Mouse (Mus musculus) gastrocnemius, postnatal 14 days (tissue): ENCODE measurements around the gene Olfr332. TPM values are rescaled to one million over a fixed set of nuclear protein-coding genes. Genes with fewer than 3 reads are reported as not detected.
"Not testable (repeated sequence)": the region's sequence is repeated elsewhere in the genome, so short reads cannot be mapped to it uniquely, and the experiment has no call there.

Experiments
- DNase-seq: peaks from one replicate; pipeline ENCODE4 v3.0.0; 2021; ENCODE audit warnings: mixed read lengths
- intact Hi-C: fragments of 180-260 bp; cut with DNase I; formaldehyde crosslinking; loops from one replicate; pipeline ENCODE4 v1.15.1; 2025; ENCODE audit warnings: low total_unique reads
- long read RNA-seq, 2 experiments: library from polyadenylated mRNA; stranded (forward); transcript quantifications; one replicate each; pipeline ENCODE4 v2.0.0; 2021
- total RNA-seq, 2 experiments: library from RNA; stranded (reverse); gene quantifications; 2 replicates each; pipeline ENCODE4 v1.2.3; 2021

Gene Olfr332
- total RNA-seq: not detected
- long read RNA-seq, experiment 1: 0 reads
- long read RNA-seq, experiment 2: 0 reads

- no peak for DNase-seq
- intact Hi-C loops: no loop called here
Measured at GRCm38 (mm10) chr11:58492455-58492854, at the start of gene Olfr332. Gene Olfr332 (minus strand): TSS chr11:58492555.

GRCm38 (mm10) chr11:58534736-58535135 is 42.4 kb upstream of the Olfr332 start, which contains the start of gene Olfr330:
Gene Olfr330 (minus strand): TSS chr11:58534836.
- DNase-seq, intact Hi-C loops: not testable (repeated sequence)

- DNase-seq: peak; percentile 12
- intact Hi-C loops: not testable (repeated sequence)
Measured at GRCm38 (mm10) chr11:58519756-58520155, 27.4 kb upstream of the Olfr332 start.

- intact Hi-C loops: not testable (repeated sequence)
- peak; percentile 78 for DNase-seq
Measured at GRCm38 (mm10) chr11:58518916-58519315, 26.6 kb upstream of the Olfr332 start.

GRCm38 (mm10) chr11:58509058-58509457 is 16.7 kb upstream of the Olfr332 start:
- intact Hi-C loops: not testable (repeated sequence)

GRCm38 (mm10) chr11:58502472-58502871 is 10.1 kb upstream of the Olfr332 start, which contains the start of gene Olfr331:
Gene Olfr331 (minus strand): TSS chr11:58502572.
- intact Hi-C loops, DNase-seq: not testable (repeated sequence)

More at GRCm38 (mm10) chr11:58509058-58509457, 16.7 kb upstream of the Olfr332 start:
- DNase-seq: not testable (repeated sequence)

GRCm38 (mm10) chr11:58499290-58499689 is 6.9 kb upstream of the Olfr332 start:
- DNase-seq: no peak
- intact Hi-C loops: no loop called here

GRCm38 (mm10) chr11:58498761-58499160 is 6.4 kb upstream of the Olfr332 start:
- no peak for DNase-seq
- intact Hi-C loops: no loop called here

- intact Hi-C loops: no loop called here
- DNase-seq: no peak
Measured at GRCm38 (mm10) chr11:58462170-58462569, 30.2 kb downstream of the Olfr332 start, which contains the start of gene Olfr30. Gene Olfr30 (minus strand): TSS chr11:58462270.

GRCm38 (mm10) chr11:58453592-58453991 is 38.8 kb downstream of the Olfr332 start:
- no peak for DNase-seq
- intact Hi-C loops: no loop called here

- no peak for DNase-seq
- intact Hi-C loops: no loop called here
Measured at GRCm38 (mm10) chr11:58452759-58453158, 39.6 kb downstream of the Olfr332 start, which contains the start of gene Lypd9. Gene Lypd9 (minus strand): TSS chr11:58452923.

Other genes with a start within 250 kb of the Olfr332 start
- not detected for gene 4930438A08Rik, start 217.8 kb downstream of the Olfr332 start, total RNA-seq
- gene Zfp692, start 185.5 kb downstream of the Olfr332 start, total RNA-seq: 1 to 10 TPM; 2.7 to 3.4 TPM
- gene Zfp672, start 162.2 kb downstream of the Olfr332 start, total RNA-seq: 10 to 100 TPM; 43.0 to 45.1 TPM
- gene Sh3bp5l, start 161.8 kb downstream of the Olfr332 start, total RNA-seq: 10 to 100 TPM; 22.9 to 26.2 TPM
- not detected for gene Lypd8, start 113.5 kb downstream of the Olfr332 start, total RNA-seq
- not detected for gene 1810065E05Rik, start 71.4 kb downstream of the Olfr332 start, total RNA-seq
- gene Gm12253, start 60.0 kb downstream of the Olfr332 start, total RNA-seq: not detected
- gene Lypd9, start 39.6 kb downstream of the Olfr332 start, total RNA-seq: not detected
- gene Olfr30, start 30.3 kb downstream of the Olfr332 start, total RNA-seq: not detected
- not detected for gene Olfr331, start 10.0 kb upstream of the Olfr332 start, total RNA-seq
- not detected for gene Olfr330, start 42.3 kb upstream of the Olfr332 start, total RNA-seq
- gene Olfr329-ps, start 53.9 kb upstream of the Olfr332 start, total RNA-seq: not detected
- under 1 TPM in 1 of 2 experiments, not detected in 1; 0.07 TPM for gene Olfr328, start 63.1 kb upstream of the Olfr332 start, total RNA-seq
- gene Olfr224, start 78.0 kb upstream of the Olfr332 start, total RNA-seq: not detected
- gene Olfr325, start 85.2 kb upstream of the Olfr332 start, total RNA-seq: not detected
- gene Olfr324, start 102.6 kb upstream of the Olfr332 start, total RNA-seq: not detected
- gene 2210407C18Rik, start 123.5 kb upstream of the Olfr332 start, total RNA-seq: not detected
- gene Olfr323, start 137.9 kb upstream of the Olfr332 start, total RNA-seq: not detected
- gene Trim58, start 147.9 kb upstream of the Olfr332 start, total RNA-seq: not detected
- not detected for gene Olfr322, start 166.2 kb upstream of the Olfr332 start, total RNA-seq
- gene Olfr320, start 188.5 kb upstream of the Olfr332 start, total RNA-seq: not detected
- not detected for gene Olfr319, start 206.6 kb upstream of the Olfr332 start, total RNA-seq
- not detected for gene Olfr318, start 231.5 kb upstream of the Olfr332 start, total RNA-seq
- not detected for gene Olfr317, start 246.7 kb upstream of the Olfr332 start, total RNA-seq